Mouse (Mus musculus) lung, postnatal 0 days (tissue): ENCODE results near the gene Cdk18. TPM values are rescaled to one million over a fixed set of nuclear protein-coding genes. Genes with fewer than 3 reads are reported as not detected.

ENCODE experiments used
- ATAC-seq: fragments of 200-750 bp; cut with Nextera tagmentation; 2 replicates; pipeline ENCODE4 v1.8.0; 2017; ENCODE audit warnings: moderate library complexity
- DNase-seq: peaks from one replicate; pipeline ENCODE4 v3.0.0-alpha.2; 2016; ENCODE audit warnings: low spot score
- H3K27ac ChIP-seq: fragments of 300-500 bp; sonication (generic); 2 replicates; pipeline ENCODE4 v1.5.1; 2014; ENCODE audit warnings: antibody characterized with exemption, mild to moderate bottlenecking, low read length, mixed read lengths
- H3K27me3 ChIP-seq: fragments of 300-500 bp; sonication (generic); replicated peaks from 2 replicates; pipeline ENCODE4 v1.6.1; 2014; ENCODE audit warnings: low read length, mixed read lengths; ENCODE audit not compliant: insufficient read depth
- H3K36me3 ChIP-seq: fragments of 300-500 bp; sonication (generic); 2 replicates; pipeline ENCODE4 v1.6.1; 2014; ENCODE audit warnings: low read length, mixed read lengths; ENCODE audit not compliant: insufficient read depth
- H3K4me1 ChIP-seq: fragments of 300-500 bp; sonication (generic); 2 replicates; pipeline ENCODE4 v1.6.1; 2014; ENCODE audit warnings: antibody characterized with exemption, low read depth, low read length, mixed read lengths; ENCODE audit not compliant: insufficient read depth
- H3K4me2 ChIP-seq: fragments of 300-500 bp; sonication (generic); replicated peaks from 2 replicates; pipeline ENCODE4 v1.6.1; 2014; ENCODE audit warnings: low read depth, mild to moderate bottlenecking, low read length, moderate library complexity, mixed read lengths
- H3K4me3 ChIP-seq: fragments of 300-500 bp; sonication (generic); 2 replicates; pipeline ENCODE4 v1.5.1; 2014; ENCODE audit warnings: low read depth, low read length
- H3K9ac ChIP-seq: fragments of 300-500 bp; sonication (generic); replicated peaks from 2 replicates; pipeline ENCODE4 v1.6.1; 2014; ENCODE audit warnings: low read depth, mild to moderate bottlenecking
- H3K9me3 ChIP-seq: fragments of 300-500 bp; sonication (generic); 2 replicates; pipeline ENCODE4 v1.6.1; 2016; ENCODE audit warnings: low read length, mixed read lengths
- CTCF ChIP-seq: IDR thresholded peaks from 2 replicates; pipeline ENCODE4 v1.5.1; 2016; ENCODE audit warnings: antibody characterized with exemption, mild to moderate bottlenecking
- EP300 ChIP-seq: IDR thresholded peaks from 2 replicates; pipeline ENCODE4 v1.6.1; 2016; ENCODE audit warnings: antibody characterized with exemption, mild to moderate bottlenecking, control low read depth
- WGBS: fragments of 180-500 bp; shearing (Covaris S2); extraction: QIAGEN DNeasy Blood & Tissue Kit; methylation state at CpG from one replicate; pipeline ENCODE4 v1.1.7; 2014; 5-methylcytosine and 5-hydroxymethylcytosine counted together
- polyA plus RNA-seq: library from polyadenylated mRNA; unstranded; fragments of >200 nt; fragmentation: Nextera tagmentation; extraction: Ambion mirVana; gene quantifications from 2 replicates; pipeline ENCODE4 v1.2.1, GENCODE M21; 2015

The Cdk18 gene
- polyA plus RNA-seq, 1 experiment from 2014 or later = 6.5 TPM

DNA sequence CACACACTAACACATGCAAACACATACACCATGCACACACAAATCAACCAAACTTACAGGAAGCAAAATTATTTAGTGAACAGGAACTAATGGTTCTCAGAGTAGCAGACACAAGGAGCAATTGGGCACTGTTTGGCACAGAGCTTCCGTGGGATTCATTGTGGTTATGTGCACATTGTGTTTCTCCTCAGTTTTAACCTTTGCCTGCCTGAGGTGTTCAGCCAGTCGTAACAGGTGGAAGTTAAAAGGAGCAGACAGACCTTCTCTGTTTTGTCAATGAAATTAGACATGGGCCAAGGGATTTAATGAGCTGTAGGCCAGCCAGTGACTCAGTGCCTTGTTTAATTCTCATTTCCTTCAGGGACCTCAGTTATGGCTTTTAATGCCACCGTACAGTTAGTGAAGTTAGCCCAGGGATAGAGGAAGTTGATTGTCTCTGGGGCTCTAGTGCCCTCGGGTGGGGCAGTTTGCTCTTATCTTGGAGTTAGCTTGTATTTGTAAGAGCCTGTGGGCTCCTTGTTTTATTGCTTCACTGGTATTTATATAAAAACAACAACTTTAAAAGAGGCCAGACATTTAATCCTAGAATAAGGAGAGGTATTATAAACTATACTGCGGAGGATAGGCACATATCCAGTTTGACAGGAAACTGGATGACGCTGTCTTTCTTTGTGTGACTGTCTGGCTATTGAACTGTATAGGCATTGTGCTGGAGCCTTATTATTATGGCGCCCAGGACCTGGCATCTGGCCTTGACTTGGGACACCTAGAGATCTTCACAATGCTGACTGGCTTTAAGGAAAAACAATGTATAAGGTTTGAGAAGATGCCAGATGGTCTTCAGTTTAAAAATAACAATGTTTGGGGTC lies 54.1 kb downstream of the Cdk18 start:
- DNase-seq = peak; percentile 20
- Histone ChIP-seq H3K4me2 (no peak overlapping the region), H3K4me1 (no peaks in the 10 kb centered on the region), H3K27me3 (no peaks in the 10 kb centered on the region), H3K27ac (no peak overlapping the region), H3K4me3 (no peak overlapping the region), H3K9me3 (no peaks in the 10 kb centered on the region), H3K9ac (no peak overlapping the region), H3K36me3 (no peaks in the 10 kb centered on the region)
- TF ChIP-seq EP300 = no peak
- TF ChIP-seq CTCF = no peak
- peak; percentile 38; the same call in 1 of the 2 replicates for ATAC-seq
- 58% methylated on average over 7 of the region's 7 CpGs for WGBS

DNA sequence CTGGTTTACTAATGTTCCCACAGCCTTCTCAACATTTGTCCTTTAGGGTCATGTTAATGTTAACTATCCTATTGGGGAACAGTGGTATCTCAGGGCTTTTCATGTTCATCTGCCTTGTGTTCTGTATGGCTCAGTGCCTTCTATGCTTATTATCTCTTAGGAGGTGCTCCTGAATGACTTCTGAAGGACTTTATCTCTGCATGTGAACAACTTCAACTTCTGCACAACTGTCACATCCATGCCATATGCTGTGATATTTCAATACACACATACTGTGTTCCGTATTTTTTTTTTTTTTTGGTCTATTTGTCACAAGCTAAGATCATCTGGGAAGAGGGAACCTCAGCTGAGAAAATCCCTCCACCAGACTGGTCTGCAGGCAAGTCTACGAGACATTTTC lies 61.1 kb downstream of the Cdk18 start:
- WGBS = 82% methylated on average over 2 of the region's 2 CpGs
- no peaks in the 10 kb centered on the region for H3K36me3 ChIP-seq
- ATAC-seq (no peak), DNase-seq (no peak)
- H3K27me3 ChIP-seq = no peaks in the 10 kb centered on the region
- H3K9me3 ChIP-seq = no peaks in the 10 kb centered on the region
- no peak overlapping the region for H3K4me3 ChIP-seq
- H3K27ac ChIP-seq = no peak overlapping the region
- no peak for TF ChIP-seq EP300
- no peak for TF ChIP-seq CTCF
- no peak overlapping the region for H3K4me2 ChIP-seq
- no peaks in the 10 kb centered on the region for H3K4me1 ChIP-seq
- no peak overlapping the region for H3K9ac ChIP-seq

DNA sequence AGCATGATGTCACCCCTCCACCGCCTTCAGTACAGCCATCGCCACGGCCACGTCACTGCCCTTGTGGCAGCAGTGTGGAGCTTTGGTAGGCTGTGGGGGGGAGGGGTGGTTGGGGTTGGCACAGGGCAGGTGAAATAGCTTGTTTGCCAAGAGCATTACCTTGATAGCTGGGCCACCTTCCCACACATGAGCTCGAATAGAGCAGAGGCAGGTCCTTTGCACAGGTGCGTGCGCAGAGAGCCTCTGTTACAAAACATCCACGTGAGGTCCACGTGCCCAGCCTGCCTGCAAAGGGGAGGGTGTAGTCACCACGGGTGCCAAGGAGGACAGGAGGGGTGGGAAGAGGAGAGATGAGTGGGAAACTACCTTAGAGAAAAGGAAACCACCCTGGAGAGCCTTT lies 63.9 kb downstream of the Cdk18 start:
- ATAC-seq (no peak; the same call in 1 of the 2 replicates), DNase-seq (no peak)
- H3K27ac ChIP-seq = no peak overlapping the region

DNA sequence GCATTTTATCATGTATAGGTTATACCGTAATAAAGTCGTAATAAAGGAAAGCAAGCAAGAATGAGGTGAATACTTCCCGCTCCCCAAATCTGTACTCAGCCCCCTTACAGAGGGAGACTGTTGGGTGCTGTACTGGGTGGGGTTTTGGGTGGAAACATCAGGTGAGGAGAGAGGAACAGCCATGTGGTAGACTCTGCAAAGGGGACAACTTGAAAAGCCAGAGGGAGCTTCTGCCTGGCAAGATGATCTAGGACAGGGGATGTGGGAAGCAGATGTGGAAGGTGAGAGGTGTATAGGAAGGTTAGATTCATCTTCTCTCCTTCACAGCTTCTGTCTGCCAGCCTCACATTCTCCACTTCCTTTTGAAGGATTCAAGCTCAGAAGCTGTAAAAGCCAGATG lies 68.8 kb downstream of the Cdk18 start:
- Histone ChIP-seq H3K4me3 (no peak overlapping the region), H3K9ac (no peak overlapping the region), H3K9me3 (no peaks in the 10 kb centered on the region), H3K4me1 (peaks cover 6% of the 10 kb centered on the region; the same call in 1 of the 2 replicates), H3K4me2 (no peak overlapping the region), H3K27ac (no peak overlapping the region), H3K27me3 (peaks cover 21% of the 10 kb centered on the region; the same call in 1 of the 2 replicates), H3K36me3 (no peaks in the 10 kb centered on the region)
- ATAC-seq = no peak
- 83% methylated on average over 3 of the region's 3 CpGs for WGBS
- TF ChIP-seq EP300 (no peak), CTCF (no peak)
- DNase-seq = no peak

More for the DNA sequence above, 63.9 kb downstream of the Cdk18 start:
- no peaks in the 10 kb centered on the region for H3K36me3 ChIP-seq
- no peaks in the 10 kb centered on the region for H3K9me3 ChIP-seq
- H3K27me3 ChIP-seq = no peaks in the 10 kb centered on the region
- TF ChIP-seq CTCF = no peak
- no peak for TF ChIP-seq EP300
- 80% methylated on average over 10 of the region's 10 CpGs for WGBS
- H3K4me2 ChIP-seq = no peak overlapping the region
- H3K4me1 ChIP-seq = no peaks in the 10 kb centered on the region
- no peak overlapping the region for H3K9ac ChIP-seq
- H3K4me3 ChIP-seq = no peak overlapping the region

DNA sequence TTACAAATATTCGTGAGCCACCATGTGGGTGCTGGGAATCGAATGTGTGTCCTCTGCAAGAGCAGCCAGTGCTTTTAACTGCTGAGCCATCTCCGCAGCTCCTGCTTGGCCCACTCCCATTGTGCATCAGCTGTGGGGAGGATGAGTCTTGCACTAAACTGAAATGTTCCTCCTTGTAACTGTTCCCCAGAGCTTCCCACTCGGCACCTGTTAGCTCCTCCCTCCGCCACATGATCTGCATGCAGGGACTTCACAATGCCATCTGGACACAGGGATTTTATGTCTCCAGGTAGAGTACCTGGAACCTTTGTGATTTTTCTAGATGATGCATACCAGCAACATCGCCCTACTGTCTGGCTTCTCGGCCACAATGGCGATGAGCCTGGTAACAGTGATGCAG lies 70.0 kb downstream of the Cdk18 start:
- 83% methylated on average over 8 of the region's 8 CpGs for WGBS
- H3K27me3 ChIP-seq = peaks cover 21% of the 10 kb centered on the region; the same call in 1 of the 2 replicates

More for the DNA sequence above, 70.0 kb downstream of the Cdk18 start:
- H3K27ac ChIP-seq = no peak overlapping the region
- H3K4me3 ChIP-seq = no peak overlapping the region
- no peak for TF ChIP-seq EP300
- TF ChIP-seq CTCF = no peak
- ATAC-seq = no peak
- no peak overlapping the region for H3K4me2 ChIP-seq
- H3K36me3 ChIP-seq = no peaks in the 10 kb centered on the region
- no peak for DNase-seq
- H3K9me3 ChIP-seq = no peaks in the 10 kb centered on the region
- H3K9ac ChIP-seq = no peak overlapping the region
- peaks cover 6% of the 10 kb centered on the region; the same call in 1 of the 2 replicates for H3K4me1 ChIP-seq
